ENCODE assay signal across 24 mouse cellular contexts in the genomic region with DNA sequence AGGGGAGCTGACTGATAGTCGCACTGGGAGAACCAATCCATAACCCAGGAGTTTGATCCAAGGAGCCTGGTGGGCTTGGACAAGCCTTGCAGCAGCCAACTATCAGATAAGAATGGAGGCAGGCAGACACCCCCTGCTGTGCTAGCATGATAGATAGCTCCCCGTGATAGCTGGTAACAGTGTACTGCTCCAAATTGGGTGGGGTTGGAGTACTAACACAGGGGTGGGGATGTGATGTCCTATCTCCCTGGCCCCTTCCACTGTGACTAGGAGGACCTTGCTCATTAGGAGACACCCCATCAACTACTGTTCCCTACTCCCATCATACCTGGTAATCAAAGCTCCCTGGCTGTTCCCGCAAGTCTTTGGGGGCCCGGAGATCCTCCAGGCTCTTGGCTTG. TPM values are rescaled to one million over a fixed set of nuclear protein-coding genes. Genes with fewer than 3 reads are reported as not detected.
"Had no signal": no experiment of that assay in that cellular context is flagged by ENCODE, and none has a peak within 500 bp of the region (broad histone marks: within the 10 kb centered on the region; RNA-seq: fewer than 3 reads in every experiment).

No protein-coding gene starts in this region.

- H3K9me3 ChIP-seq: limb, embryonic 10.5 days; limb, embryonic 13.5 days; lung, embryonic 15.5 days; megakaryocyte, embryonic 14.5 days; midbrain, embryonic 15.5 days; neural tube, embryonic 12.5 days; neural tube, embryonic 15.5 days had no signal

- H3K4me2 ChIP-seq: limb, embryonic 13.5 days; lung, embryonic 15.5 days; midbrain, embryonic 11.5 days; midbrain, embryonic 15.5 days; neural tube, embryonic 12.5 days; neural tube, embryonic 15.5 days had no signal

- DNase-seq: kidney, adult 2 months; kidney, postnatal 25 days; layer of hippocampus, adult 9-11 months; lung, adult 18-20 months; lung, postnatal 10 days; lung, postnatal 36 days; right cerebral cortex, adult 18-20 months; right cerebral cortex, postnatal 14 days; right cerebral cortex, postnatal 4 days; thymus, adult 2 months; thymus, postnatal 14 days had no signal

- H3K9ac ChIP-seq: limb, embryonic 13.5 days; lung, embryonic 15.5 days; midbrain, embryonic 15.5 days; neural tube, embryonic 12.5 days; neural tube, embryonic 15.5 days had no signal

- H3K4me3 ChIP-seq: layer of hippocampus, adult 2 months; limb, embryonic 10.5 days; limb, embryonic 13.5 days; lung, embryonic 15.5 days; megakaryocyte, embryonic 14.5 days; midbrain, embryonic 15.5 days; neural tube, embryonic 12.5 days; neural tube, embryonic 15.5 days had no signal

- H3K36me3 ChIP-seq: lung, embryonic 15.5 days had no signal

- H3K27ac ChIP-seq: kidney, postnatal 0 days; layer of hippocampus, adult 2 months; limb, embryonic 10.5 days; limb, embryonic 13.5 days; lung, embryonic 15.5 days; midbrain, embryonic 15.5 days; neural tube, embryonic 12.5 days; neural tube, embryonic 15.5 days; stomach, postnatal 0 days had no signal

- ATAC-seq: intestine, postnatal 0 days; midbrain, embryonic 15.5 days had no signal

- H3K4me1 ChIP-seq: lung, embryonic 15.5 days; midbrain, embryonic 15.5 days; neural tube, embryonic 12.5 days had no signal

- H3K27me3 ChIP-seq: lung, embryonic 15.5 days; midbrain, embryonic 15.5 days; neural tube, embryonic 12.5 days; neural tube, embryonic 15.5 days had no signal

RNA-seq across cellular contexts. Expression of gene Crb2, which starts 25.6 kb away (rescaled TPM):
- total RNA-seq: liver, adult 2 months had no signal
